Mouse (Mus musculus): ENCODE measurements around the gene Edc4.

Edc4 gene

GRCm38 (mm10) chr8:105874301-105874700 lies 6.4 kb upstream of the Edc4 start:
- no peak for DNase-seq (ENCODE audit: low read depth, low spot score)

- DNase-seq (ENCODE audit: low read depth, low spot score): no peak
These were observed 9.2 kb downstream of the Edc4 start for GRCm38 (mm10) chr8:105889756-105890465.

GRCm38 (mm10) chr8:105890870-105891269 lies 10.2 kb downstream of the Edc4 start:
- no peak for DNase-seq (ENCODE audit: low read depth, low spot score)

GRCm38 (mm10) chr8:105892432-105892831 lies 11.8 kb downstream of the Edc4 start:
- no peak for DNase-seq (ENCODE audit: low read depth, low spot score)

GRCm38 (mm10) chr8:105893339-105893738 lies 12.7 kb downstream of the Edc4 start, which contains the start of gene Nrn1l:
Nrn1l (plus strand) TSS chr8:105893567.
- DNase-seq (ENCODE audit: low read depth, low spot score): peak; percentile 78

GRCm38 (mm10) chr8:105897801-105898480 lies 17.3 kb downstream of the Edc4 start:
- no peak for DNase-seq (ENCODE audit: low read depth, low spot score)

GRCm38 (mm10) chr8:105900180-105900940 lies 19.7 kb downstream of the Edc4 start, which contains the start of gene Pskh1:
Pskh1 (plus strand) TSS chr8:105900441.
- peak; percentile 97 for DNase-seq (ENCODE audit: low read depth, low spot score)

GRCm38 (mm10) chr8:105900941-105901616 lies 20.4 kb downstream of the Edc4 start:
- DNase-seq (ENCODE audit: low read depth, low spot score): no peak

- DNase-seq (ENCODE audit: low read depth, low spot score): no peak
These were observed 38.7 kb downstream of the Edc4 start for GRCm38 (mm10) chr8:105919390-105919789.

GRCm38 (mm10) chr8:105925123-105925522 lies 44.4 kb downstream of the Edc4 start:
- no peak for DNase-seq (ENCODE audit: low read depth, low spot score)

- DNase-seq (ENCODE audit: low read depth, low spot score): peak; percentile 84
These were observed 49.9 kb downstream of the Edc4 start for GRCm38 (mm10) chr8:105930602-105931001.

- DNase-seq (ENCODE audit: low read depth, low spot score): no peak
These were observed 50.6 kb downstream of the Edc4 start for GRCm38 (mm10) chr8:105931271-105931670.

GRCm38 (mm10) chr8:105932525-105932924 lies 51.8 kb downstream of the Edc4 start:
- DNase-seq (ENCODE audit: low read depth, low spot score): no peak

- no peak for DNase-seq (ENCODE audit: low read depth, low spot score)
These were observed 53.1 kb downstream of the Edc4 start, which contains the start of gene Ctrl for GRCm38 (mm10) chr8:105933762-105934161. Ctrl (minus strand) TSS chr8:105933862.

GRCm38 (mm10) chr8:105935105-105935504 lies 54.4 kb downstream of the Edc4 start:
- DNase-seq (ENCODE audit: low read depth, low spot score): no peak

GRCm38 (mm10) chr8:105935863-105936603 lies 55.4 kb downstream of the Edc4 start:
- no peak for DNase-seq (ENCODE audit: low read depth, low spot score)

- peak; percentile 93 for DNase-seq (ENCODE audit: low read depth, low spot score)
These were observed 56.3 kb downstream of the Edc4 start for GRCm38 (mm10) chr8:105936866-105937475.

- DNase-seq (ENCODE audit: low read depth, low spot score): peak; percentile 27
These were observed 57.0 kb downstream of the Edc4 start for GRCm38 (mm10) chr8:105937496-105938305.

GRCm38 (mm10) chr8:105938306-105938669 lies 57.6 kb downstream of the Edc4 start, which contains the start of gene Psmb10:
Psmb10 (minus strand) TSS chr8:105938444.
- DNase-seq (ENCODE audit: low read depth, low spot score): no peak

- no peak for DNase-seq (ENCODE audit: low read depth, low spot score)
These were observed 61.3 kb downstream of the Edc4 start for GRCm38 (mm10) chr8:105942026-105942425.

Measured in mesoderm, embryonic 11.5 days (tissue).